Mouse (Mus musculus): ENCODE results near the gene Lsamp. TPM values are rescaled to one million over a fixed set of nuclear protein-coding genes. Genes with fewer than 3 reads are reported as not detected.

Gene Lsamp
- total RNA-seq, 1 experiment: not detected

DNA sequence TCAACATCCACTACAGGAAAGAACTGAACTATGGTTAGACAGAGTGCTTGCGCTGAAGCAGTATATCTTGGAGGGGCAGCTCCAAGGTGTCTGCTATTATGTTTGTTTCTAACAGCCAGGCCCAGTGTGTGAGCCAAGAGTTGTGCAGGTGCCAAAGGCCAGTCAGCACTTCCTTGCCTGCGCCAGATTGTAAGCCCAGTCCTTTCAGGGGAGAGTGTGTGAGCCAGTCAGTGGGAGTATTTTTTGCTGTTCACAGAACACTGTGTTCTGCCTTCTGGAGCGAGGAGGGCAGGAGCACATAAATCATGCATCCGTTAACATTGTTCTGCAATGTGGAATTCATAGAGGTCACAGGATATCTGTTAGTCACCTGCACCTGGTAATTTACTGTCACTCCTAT lies 1760.9 kb downstream of the Lsamp start:
- H3K4me3 ChIP-seq (ENCODE audit: insufficient read depth in 1 of 2, low read depth in 1 of 2, low read length in 2 of 2, poor library complexity in 1 of 2, severe bottlenecking in 1 of 2): no peak overlapping the region

GRCm38 (mm10) chr16:41746235-41746911 lies 1762.2 kb downstream of the Lsamp start:
- H3K4me1 ChIP-seq (ENCODE audit: control insufficient read depth in 2 of 2, insufficient read depth in 2 of 2, low read length in 2 of 2, poor library complexity in 1 of 2): no peaks in the 10 kb centered on the region
- DNase-seq (ENCODE audit: low read depth, low spot score): no peak
- H3K36me3 ChIP-seq (ENCODE audit: control insufficient read depth, insufficient read depth, low read length, poor library complexity, severe bottlenecking): no peaks in the 10 kb centered on the region
- no peak overlapping the region for H3K4me3 ChIP-seq (ENCODE audit: insufficient read depth in 1 of 2, low read depth in 1 of 2, low read length in 2 of 2, poor library complexity in 1 of 2, severe bottlenecking in 1 of 2)
- no peak overlapping the region for H3K9ac ChIP-seq (ENCODE audit: insufficient read depth, low read depth, low read length, poor library complexity, severe bottlenecking)
- in situ Hi-C loops (cut with MboI; ENCODE audit: low sequenced_read_pairs in 2 of 2, unreplicated experiment in 2 of 2): no loop called here
- H3K27ac ChIP-seq (ENCODE audit: insufficient read depth, low read depth, low read length, poor library complexity, severe bottlenecking): no peak overlapping the region
- no peak for TF ChIP-seq HCFC1 (IDR thresholded peaks at IDR 0.05; ENCODE audit: borderline replicate concordance, insufficient read depth, low read length)
- TF ChIP-seq ZC3H11A (IDR thresholded peaks at IDR 0.05; ENCODE audit: borderline replicate concordance, low read depth, low read length): no peak
- no peak for TF ChIP-seq CHD2 (IDR thresholded peaks at IDR 0.05; ENCODE audit: low read depth, low read length)
- no peak for TF ChIP-seq ZNF384 (IDR thresholded peaks at IDR 0.05; ENCODE audit: low read depth, low read length)
- TF ChIP-seq MAFK (IDR thresholded peaks at IDR 0.05; ENCODE audit: insufficient read depth, low read depth, low read length): no peak
- H3K9me3 ChIP-seq (ENCODE audit: control insufficient read depth, insufficient read depth, low read depth, low read length): no peaks in the 10 kb centered on the region

More for the DNA sequence above, 1760.9 kb downstream of the Lsamp start:
- H3K9ac ChIP-seq (ENCODE audit: insufficient read depth, low read depth, low read length, poor library complexity, severe bottlenecking): no peak overlapping the region
- no peak overlapping the region for H3K27ac ChIP-seq (ENCODE audit: insufficient read depth, low read depth, low read length, poor library complexity, severe bottlenecking)
- in situ Hi-C loops (cut with MboI; ENCODE audit: low sequenced_read_pairs in 2 of 2, unreplicated experiment in 2 of 2): no loop called here
- DNase-seq (ENCODE audit: low read depth, low spot score): no peak
- no peak for TF ChIP-seq HCFC1 (IDR thresholded peaks at IDR 0.05; ENCODE audit: borderline replicate concordance, insufficient read depth, low read length)
- TF ChIP-seq MAFK (IDR thresholded peaks at IDR 0.05; ENCODE audit: insufficient read depth, low read depth, low read length): no peak
- TF ChIP-seq ZNF384 (IDR thresholded peaks at IDR 0.05; ENCODE audit: low read depth, low read length): no peak
- no peak for TF ChIP-seq ZC3H11A (IDR thresholded peaks at IDR 0.05; ENCODE audit: borderline replicate concordance, low read depth, low read length)
- no peak for TF ChIP-seq CHD2 (IDR thresholded peaks at IDR 0.05; ENCODE audit: low read depth, low read length)
- no peaks in the 10 kb centered on the region for H3K36me3 ChIP-seq (ENCODE audit: control insufficient read depth, insufficient read depth, low read length, poor library complexity, severe bottlenecking)
- H3K9me3 ChIP-seq (ENCODE audit: control insufficient read depth, insufficient read depth, low read depth, low read length): no peaks in the 10 kb centered on the region
- H3K4me1 ChIP-seq (ENCODE audit: control insufficient read depth in 2 of 2, insufficient read depth in 2 of 2, low read length in 2 of 2, poor library complexity in 1 of 2): no peaks in the 10 kb centered on the region

DNA sequence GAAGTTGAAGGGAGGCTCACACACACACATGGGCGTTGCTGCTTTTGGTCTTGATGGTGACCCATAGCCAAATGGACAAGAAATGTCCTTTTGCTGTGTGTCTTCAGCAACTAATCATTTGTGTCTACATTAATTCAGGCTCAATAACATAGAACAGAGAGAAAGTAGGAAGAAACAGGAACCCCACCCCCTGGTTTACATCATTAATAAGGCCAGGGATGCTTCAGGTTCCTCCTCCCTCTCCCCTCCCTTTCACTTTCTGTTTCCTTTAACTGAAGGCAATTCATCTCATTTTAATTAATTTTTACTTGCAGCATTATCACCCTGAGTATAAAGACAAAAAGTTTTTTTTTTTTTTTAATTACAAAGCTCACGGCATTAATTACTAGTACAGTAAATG lies 1763.7 kb downstream of the Lsamp start:
- Histone ChIP-seq H3K9me3 (ENCODE audit: control insufficient read depth, insufficient read depth, low read depth, low read length) (no peaks in the 10 kb centered on the region), H3K9ac (ENCODE audit: insufficient read depth, low read depth, low read length, poor library complexity, severe bottlenecking) (no peak overlapping the region), H3K27ac (ENCODE audit: insufficient read depth, low read depth, low read length, poor library complexity, severe bottlenecking) (no peak overlapping the region), H3K4me1 (ENCODE audit: control insufficient read depth in 2 of 2, insufficient read depth in 2 of 2, low read length in 2 of 2, poor library complexity in 1 of 2) (no peaks in the 10 kb centered on the region), H3K4me3 (ENCODE audit: insufficient read depth in 1 of 2, low read depth in 1 of 2, low read length in 2 of 2, poor library complexity in 1 of 2, severe bottlenecking in 1 of 2) (no peak overlapping the region), H3K36me3 (ENCODE audit: control insufficient read depth, insufficient read depth, low read length, poor library complexity, severe bottlenecking) (no peaks in the 10 kb centered on the region)
- TF ChIP-seq ZNF384 (IDR thresholded peaks at IDR 0.05; ENCODE audit: low read depth, low read length): no peak
- no peak for TF ChIP-seq MAFK (IDR thresholded peaks at IDR 0.05; ENCODE audit: insufficient read depth, low read depth, low read length)
- in situ Hi-C loops (cut with MboI; ENCODE audit: low sequenced_read_pairs in 2 of 2, unreplicated experiment in 2 of 2): no loop called here
- DNase-seq (ENCODE audit: low read depth, low spot score): no peak

- TF ChIP-seq ZNF384 (IDR thresholded peaks at IDR 0.05; ENCODE audit: low read depth, low read length) (no peak), CHD2 (IDR thresholded peaks at IDR 0.05; ENCODE audit: low read depth, low read length) (no peak), MAFK (IDR thresholded peaks at IDR 0.05; ENCODE audit: insufficient read depth, low read depth, low read length) (no peak), HCFC1 (IDR thresholded peaks at IDR 0.05; ENCODE audit: borderline replicate concordance, insufficient read depth, low read length) (no peak), ZC3H11A (IDR thresholded peaks at IDR 0.05; ENCODE audit: borderline replicate concordance, low read depth, low read length) (no peak)
- no peaks in the 10 kb centered on the region for H3K4me1 ChIP-seq (ENCODE audit: control insufficient read depth in 2 of 2, insufficient read depth in 2 of 2, low read length in 2 of 2, poor library complexity in 1 of 2)
- in situ Hi-C loops (cut with MboI; ENCODE audit: low sequenced_read_pairs in 2 of 2, unreplicated experiment in 2 of 2): no loop called here
- H3K36me3 ChIP-seq (ENCODE audit: control insufficient read depth, insufficient read depth, low read length, poor library complexity, severe bottlenecking): no peaks in the 10 kb centered on the region
- H3K9me3 ChIP-seq (ENCODE audit: control insufficient read depth, insufficient read depth, low read depth, low read length): no peaks in the 10 kb centered on the region
- H3K9ac ChIP-seq (ENCODE audit: insufficient read depth, low read depth, low read length, poor library complexity, severe bottlenecking): no peak overlapping the region
- no peak for DNase-seq (ENCODE audit: low read depth, low spot score)
- no peak overlapping the region for H3K4me3 ChIP-seq (ENCODE audit: insufficient read depth in 1 of 2, low read depth in 1 of 2, low read length in 2 of 2, poor library complexity in 1 of 2, severe bottlenecking in 1 of 2)
- H3K27ac ChIP-seq (ENCODE audit: insufficient read depth, low read depth, low read length, poor library complexity, severe bottlenecking): no peak overlapping the region
Measured at GRCm38 (mm10) chr16:41748759-41749158, 1764.6 kb downstream of the Lsamp start.

- DNase-seq (ENCODE audit: low read depth, low spot score): no peak
- no peak overlapping the region for H3K27ac ChIP-seq (ENCODE audit: insufficient read depth, low read depth, low read length, poor library complexity, severe bottlenecking)
- no peak overlapping the region for H3K4me3 ChIP-seq (ENCODE audit: insufficient read depth in 1 of 2, low read depth in 1 of 2, low read length in 2 of 2, poor library complexity in 1 of 2, severe bottlenecking in 1 of 2)
- TF ChIP-seq MAFK (IDR thresholded peaks at IDR 0.05; ENCODE audit: insufficient read depth, low read depth, low read length) (no peak), ZC3H11A (IDR thresholded peaks at IDR 0.05; ENCODE audit: borderline replicate concordance, low read depth, low read length) (no peak), ZNF384 (IDR thresholded peaks at IDR 0.05; ENCODE audit: low read depth, low read length) (no peak), CHD2 (IDR thresholded peaks at IDR 0.05; ENCODE audit: low read depth, low read length) (no peak)
- H3K36me3 ChIP-seq (ENCODE audit: control insufficient read depth, insufficient read depth, low read length, poor library complexity, severe bottlenecking): no peaks in the 10 kb centered on the region
- no peaks in the 10 kb centered on the region for H3K4me1 ChIP-seq (ENCODE audit: control insufficient read depth in 2 of 2, insufficient read depth in 2 of 2, low read length in 2 of 2, poor library complexity in 1 of 2)
- H3K9me3 ChIP-seq (ENCODE audit: control insufficient read depth, insufficient read depth, low read depth, low read length): no peaks in the 10 kb centered on the region
- in situ Hi-C loops (cut with MboI; ENCODE audit: low sequenced_read_pairs in 2 of 2, unreplicated experiment in 2 of 2): no loop called here
- H3K9ac ChIP-seq (ENCODE audit: insufficient read depth, low read depth, low read length, poor library complexity, severe bottlenecking): no peak overlapping the region
Measured at GRCm38 (mm10) chr16:41764285-41764684, 1780.1 kb downstream of the Lsamp start.
